Mouse (Mus musculus) fibroblast of lung, adult 2 months (primary cell): Measurements from ENCODE around the gene Ino80.

Source experiments
- DNase-seq: peaks from one replicate; pipeline ENCODE4 v3.0.0-alpha.2; 2011; ENCODE audit warnings: low read depth

Gene Ino80

GRCm38 (mm10) chr2:119353707-119354106 lies 123.8 kb downstream of the Ino80 start:
- no peak for DNase-seq

GRCm38 (mm10) chr2:119350555-119351486 lies 126.7 kb downstream of the Ino80 start, which contains the start of gene Chac1:
TSS of gene Chac1 (plus strand) at chr2:119351229.
- peak; percentile 90 for DNase-seq

- DNase-seq = no peak
These were observed 132.8 kb downstream of the Ino80 start for GRCm38 (mm10) chr2:119344537-119345138.

GRCm38 (mm10) chr2:119337425-119338265 lies 139.8 kb downstream of the Ino80 start:
- peak; percentile 49 for DNase-seq

- DNase-seq = no peak
These were observed 141.0 kb downstream of the Ino80 start for GRCm38 (mm10) chr2:119336470-119336869.

GRCm38 (mm10) chr2:119336002-119336401 lies 141.5 kb downstream of the Ino80 start:
- DNase-seq = no peak

- DNase-seq = no peak
These were observed 142.0 kb downstream of the Ino80 start for GRCm38 (mm10) chr2:119335535-119335934.

- no peak for DNase-seq
These were observed 142.4 kb downstream of the Ino80 start for GRCm38 (mm10) chr2:119334964-119335525.

- no peak for DNase-seq
These were observed 143.4 kb downstream of the Ino80 start for GRCm38 (mm10) chr2:119334135-119334534.

- no peak for DNase-seq
These were observed 145.3 kb downstream of the Ino80 start for GRCm38 (mm10) chr2:119332177-119332661.

- DNase-seq = no peak
These were observed 146.7 kb downstream of the Ino80 start for GRCm38 (mm10) chr2:119330795-119331194.

- no peak for DNase-seq
These were observed 148.2 kb downstream of the Ino80 start for GRCm38 (mm10) chr2:119329123-119329817.

- DNase-seq = no peak
These were observed 148.9 kb downstream of the Ino80 start for GRCm38 (mm10) chr2:119328546-119328945.

GRCm38 (mm10) chr2:119327942-119328526 lies 149.5 kb downstream of the Ino80 start:
- no peak for DNase-seq

GRCm38 (mm10) chr2:119327102-119327480 lies 150.4 kb downstream of the Ino80 start:
- no peak for DNase-seq

GRCm38 (mm10) chr2:119326161-119327101 lies 151.1 kb downstream of the Ino80 start:
- no peak for DNase-seq

GRCm38 (mm10) chr2:119325568-119326143 lies 151.8 kb downstream of the Ino80 start, which contains the start of gene Dll4:
TSS of gene Dll4 (plus strand) at chr2:119325784.
- DNase-seq = no peak

GRCm38 (mm10) chr2:119324576-119325318 lies 152.7 kb downstream of the Ino80 start:
- no peak for DNase-seq
